Mouse (Mus musculus) embryonic facial prominence, embryonic 14.5 days (tissue): ENCODE measurements around the gene Tor2a. TPM values are rescaled to one million over a fixed set of nuclear protein-coding genes. Genes with fewer than 3 reads are reported as not detected.

Source experiments
- ATAC-seq: fragments of 200-750 bp; cut with Nextera tagmentation; 2 replicates; pipeline ENCODE4 v1.8.0; 2017; ENCODE audit warnings: low read depth, moderate number of reproducible peaks, moderate TSS enrichment
- DNase-seq: peaks from one replicate; pipeline ENCODE4 v3.0.0-alpha.2; 2015; ENCODE audit warnings: low spot score
- H3K27ac ChIP-seq: fragments of 300-500 bp; sonication (generic); replicated peaks from 2 replicates; pipeline ENCODE4 v1.5.1; 2014; ENCODE audit warnings: low read depth, mild to moderate bottlenecking, low read length, moderate library complexity
- H3K27me3 ChIP-seq: fragments of 300-500 bp; sonication (generic); replicated peaks from 2 replicates; pipeline ENCODE4 v1.6.1; 2014; ENCODE audit warnings: low read length; ENCODE audit not compliant: control insufficient read depth, insufficient read depth
- H3K36me3 ChIP-seq: fragments of 300-500 bp; sonication (generic); 2 replicates; pipeline ENCODE4 v1.6.1; 2014; ENCODE audit warnings: low read length, mixed read lengths; ENCODE audit not compliant: control insufficient read depth, insufficient read depth
- H3K4me1 ChIP-seq: fragments of 300-500 bp; sonication (generic); 2 replicates; pipeline ENCODE4 v1.6.1; 2014; ENCODE audit warnings: antibody characterized with exemption, low read length; ENCODE audit not compliant: control insufficient read depth, insufficient read depth
- H3K4me2 ChIP-seq: fragments of 300-500 bp; sonication (generic); 2 replicates; pipeline ENCODE4 v1.6.1; 2014; ENCODE audit warnings: low read depth, mild to moderate bottlenecking, low read length, moderate library complexity, mixed read lengths
- H3K4me3 ChIP-seq: fragments of 300-500 bp; sonication (generic); 2 replicates; pipeline ENCODE4 v1.5.1; 2014; ENCODE audit warnings: low read depth, mild to moderate bottlenecking, low read length
- H3K9ac ChIP-seq: fragments of 300-500 bp; sonication (generic); 2 replicates; pipeline ENCODE4 v1.6.1; 2014; ENCODE audit warnings: low read depth, mild to moderate bottlenecking, low read length, moderate library complexity, mixed read lengths
- H3K9me3 ChIP-seq: fragments of 300-500 bp; sonication (generic); 2 replicates; pipeline ENCODE4 v1.6.1; 2016; ENCODE audit warnings: low read length; ENCODE audit not compliant: control insufficient read depth
- WGBS: fragments of 180-500 bp; shearing (Covaris S2); extraction: QIAGEN DNeasy Blood & Tissue Kit; methylation state at CpG from one replicate; pipeline ENCODE4 v1.1.7; 2014; 5-methylcytosine and 5-hydroxymethylcytosine counted together
- polyA plus RNA-seq: library from polyadenylated mRNA; unstranded; fragments of >200 nt; fragmentation: Nextera tagmentation; extraction: Ambion mirVana; gene quantifications from 2 replicates; pipeline ENCODE4 v1.2.1, GENCODE M21; 2014

The Tor2a gene
- polyA plus RNA-seq, 1 experiment from 2014 or later: 64.5 TPM

- Histone ChIP-seq H3K27me3 (no peaks in the 10 kb centered on the region), H3K4me2 (no peak overlapping the region), H3K36me3 (no peaks in the 10 kb centered on the region), H3K9ac (no peak overlapping the region), H3K9me3 (no peaks in the 10 kb centered on the region), H3K27ac (no peak overlapping the region), H3K4me3 (no peak overlapping the region), H3K4me1 (peaks cover 17% of the 10 kb centered on the region)
- no peak for DNase-seq
- WGBS: 68% methylated on average over 6 of the region's 6 CpGs
- ATAC-seq: no peak
These were observed 24.3 kb upstream of the Tor2a start for GRCm38 (mm10) chr2:32732695-32733094.

DNA sequence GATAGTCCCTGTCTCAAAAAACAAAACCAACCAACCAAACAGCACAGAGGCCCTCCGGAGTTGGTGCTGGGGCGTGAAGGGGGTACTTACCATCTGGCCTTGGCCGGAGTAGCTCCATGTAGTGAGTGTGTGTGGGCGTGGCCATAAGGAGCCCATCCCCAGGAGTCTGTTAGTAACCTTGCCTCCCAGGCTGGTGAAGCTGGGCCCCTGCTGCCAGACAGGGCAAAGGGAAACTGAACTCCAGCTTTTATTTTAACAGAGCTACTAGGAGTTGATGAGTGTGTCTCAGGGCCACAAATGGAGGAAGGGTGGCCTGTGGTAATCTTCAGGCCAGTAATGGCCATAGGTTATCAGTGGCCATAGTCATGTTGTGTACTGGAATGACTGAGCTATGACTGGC lies 22.6 kb upstream of the Tor2a start:
- H3K4me1 ChIP-seq: peaks cover 17% of the 10 kb centered on the region
- WGBS: 49% methylated on average over 4 of the region's 4 CpGs
- no peak overlapping the region for H3K27ac ChIP-seq
- no peak overlapping the region for H3K9ac ChIP-seq
- H3K27me3 ChIP-seq: no peaks in the 10 kb centered on the region
- H3K4me2 ChIP-seq: no peak overlapping the region
- no peak for ATAC-seq
- H3K4me3 ChIP-seq: no peak overlapping the region
- no peaks in the 10 kb centered on the region for H3K9me3 ChIP-seq
- H3K36me3 ChIP-seq: no peaks in the 10 kb centered on the region
- DNase-seq: no peak

GRCm38 (mm10) chr2:32734933-32735332 lies 22.1 kb upstream of the Tor2a start:
- no peaks in the 10 kb centered on the region for H3K9me3 ChIP-seq
- H3K4me3 ChIP-seq: no peak overlapping the region
- H3K27ac ChIP-seq: no peak overlapping the region
- no peak overlapping the region for H3K4me2 ChIP-seq
- H3K36me3 ChIP-seq: no peaks in the 10 kb centered on the region
- DNase-seq: no peak
- H3K9ac ChIP-seq: no peak overlapping the region
- ATAC-seq: no peak
- H3K27me3 ChIP-seq: no peaks in the 10 kb centered on the region
- 36% methylated on average over 4 of the region's 4 CpGs for WGBS
- peaks cover 17% of the 10 kb centered on the region for H3K4me1 ChIP-seq

DNA sequence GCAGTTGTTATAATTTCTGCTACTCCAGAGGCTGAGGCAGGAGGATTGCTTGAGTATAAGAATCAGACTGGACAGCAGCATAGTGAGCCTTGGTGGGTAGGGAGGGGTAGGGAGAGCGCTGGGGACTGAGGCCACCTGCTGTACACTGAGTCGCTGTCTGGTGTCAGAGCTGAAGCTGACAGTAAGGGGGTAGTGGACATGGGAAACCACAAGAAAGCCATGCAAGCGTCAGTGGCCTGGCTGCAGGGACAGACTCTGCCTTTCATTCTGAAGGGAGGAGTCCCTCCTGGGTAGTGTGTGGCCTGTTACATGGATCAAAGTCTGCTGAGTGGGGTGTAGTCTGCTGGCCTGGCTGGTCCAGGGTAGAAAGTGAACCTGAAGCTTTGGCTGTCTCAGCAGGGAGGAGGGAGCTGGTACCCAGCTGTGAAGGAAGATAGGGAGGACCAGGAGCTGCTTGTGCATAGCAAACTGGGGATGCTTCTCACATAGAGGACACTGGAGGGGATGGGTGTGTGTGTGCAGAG lies 20.7 kb upstream of the Tor2a start:
- H3K27ac ChIP-seq: no peak overlapping the region

GRCm38 (mm10) chr2:32737008-32737407 lies 20.0 kb upstream of the Tor2a start:
- Histone ChIP-seq H3K9ac (no peak overlapping the region), H3K27ac (no peak overlapping the region), H3K4me1 (peaks cover 11% of the 10 kb centered on the region), H3K27me3 (peaks cover 9% of the 10 kb centered on the region), H3K4me3 (no peak overlapping the region), H3K9me3 (no peaks in the 10 kb centered on the region), H3K4me2 (no peak overlapping the region), H3K36me3 (no peaks in the 10 kb centered on the region)
- ATAC-seq (no peak), DNase-seq (no peak)
- 66% methylated on average over 6 of the region's 6 CpGs for WGBS

More for the DNA sequence above, 20.7 kb upstream of the Tor2a start:
- H3K4me1 ChIP-seq: peaks cover 8% of the 10 kb centered on the region
- H3K4me3 ChIP-seq: no peak overlapping the region
- peaks cover 4% of the 10 kb centered on the region; the same call in 1 of the 2 replicates for H3K27me3 ChIP-seq
- H3K4me2 ChIP-seq: no peak overlapping the region
- no peaks in the 10 kb centered on the region for H3K36me3 ChIP-seq
- ATAC-seq (no peak), DNase-seq (no peak)
- H3K9ac ChIP-seq: no peak overlapping the region
- H3K9me3 ChIP-seq: no peaks in the 10 kb centered on the region
- WGBS: 51% methylated on average over 3 of the region's 3 CpGs

GRCm38 (mm10) chr2:32739311-32739710 lies 17.7 kb upstream of the Tor2a start:
- ATAC-seq: no peak
- Histone ChIP-seq H3K27ac (no peak overlapping the region), H3K4me2 (no peak overlapping the region), H3K4me3 (no peak overlapping the region), H3K4me1 (peaks cover 11% of the 10 kb centered on the region), H3K9ac (no peak overlapping the region), H3K9me3 (no peaks in the 10 kb centered on the region), H3K36me3 (no peaks in the 10 kb centered on the region), H3K27me3 (peaks cover 14% of the 10 kb centered on the region)
- WGBS: 77% methylated on average over 4 of the region's 4 CpGs
- no peak for DNase-seq

GRCm38 (mm10) chr2:32740916-32741272 lies 16.1 kb upstream of the Tor2a start, which contains the start of gene 6330409D20Rik:
Gene 6330409D20Rik, minus strand, starts transcription at chr2:32741016.
- DNase-seq (no peak), ATAC-seq (no peak)
- H3K36me3 ChIP-seq: peaks cover 9% of the 10 kb centered on the region; the same call in 1 of the 2 replicates
- H3K27me3 ChIP-seq: peaks cover 14% of the 10 kb centered on the region
- peak within 1 kb of the TSS; percentile 68 for H3K9ac ChIP-seq
- H3K27ac ChIP-seq: no peak within 1 kb of the TSS
- no peaks in the 10 kb centered on the region for H3K9me3 ChIP-seq
- H3K4me1 ChIP-seq: peaks cover 11% of the 10 kb centered on the region
- H3K4me3 ChIP-seq: peak within 1 kb of the TSS; percentile 52
- 9% methylated on average over 11 of the region's 11 CpGs for WGBS
- H3K4me2 ChIP-seq: peak within 1 kb of the TSS; percentile 98

DNA sequence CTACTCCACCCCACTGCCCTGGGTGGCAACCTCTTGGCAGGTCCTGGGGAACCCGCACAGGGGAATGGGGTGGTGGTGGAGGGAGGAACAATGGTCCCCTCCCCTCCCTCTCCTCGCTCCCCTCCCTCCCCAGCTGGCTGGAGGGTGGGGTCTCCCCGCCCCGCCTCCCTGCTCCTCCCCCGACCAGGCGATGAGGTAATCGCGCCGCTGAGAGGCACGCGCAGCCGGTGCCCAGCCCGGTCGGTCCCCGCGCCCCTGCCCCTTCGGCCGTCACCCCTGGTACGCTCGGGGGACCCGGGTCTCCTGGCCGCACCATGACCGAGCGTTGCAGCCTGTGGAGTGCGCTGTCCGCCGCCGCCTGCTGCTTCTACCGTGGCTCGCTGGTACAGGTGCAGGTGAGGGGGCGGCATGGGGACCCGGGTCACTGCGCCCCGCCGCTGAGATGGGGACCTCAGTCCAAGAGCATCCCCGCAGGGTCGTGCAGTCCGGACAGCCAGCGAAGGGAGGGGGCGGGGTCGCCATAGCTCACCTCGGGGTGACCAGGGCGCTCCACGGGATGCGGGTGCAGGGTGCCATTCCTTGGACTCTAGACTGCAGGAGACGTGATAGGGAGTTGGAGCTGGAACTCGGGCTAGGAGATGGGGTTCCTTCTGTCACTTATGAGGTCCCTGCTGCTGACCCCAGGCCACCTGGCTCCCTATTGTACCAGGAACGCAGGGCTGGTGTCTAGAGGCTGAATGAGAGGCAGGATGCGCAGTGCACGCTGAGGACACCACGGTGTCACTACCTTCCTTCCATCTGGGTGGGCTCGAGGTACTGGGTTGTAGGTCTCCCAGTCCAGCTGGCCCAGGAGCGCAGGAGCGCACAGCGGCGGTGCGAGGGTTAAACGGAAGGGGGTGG lies 15.5 kb upstream of the Tor2a start:
- H3K27ac ChIP-seq: no peak overlapping the region
- DNase-seq (peak; percentile 68), ATAC-seq (peak; percentile 53)
- H3K27me3 ChIP-seq: peaks cover 14% of the 10 kb centered on the region
- peak overlapping the region; percentile 68 for H3K9ac ChIP-seq
- peak overlapping the region; percentile 52 for H3K4me3 ChIP-seq
- H3K4me2 ChIP-seq: peak overlapping the region; percentile 98
- peaks cover 15% of the 10 kb centered on the region for H3K36me3 ChIP-seq
- no peaks in the 10 kb centered on the region for H3K9me3 ChIP-seq
- WGBS: 4% methylated on average over 35 of the region's 58 CpGs
- peaks cover 11% of the 10 kb centered on the region for H3K4me1 ChIP-seq
